ENCODE assay signal across 8 mouse cellular contexts in genomic region chr10:110600352-110600853, GRCm38 (mm10).
DNase-seq lines count a peak whose midpoint lies in the region.

No protein-coding gene starts in this region.

- peak; percentile 6 to 20 for DNase-seq in adrenal gland, adult (ENCODE audit: inconsistent age in 2 of 2, low spot score in 1 of 2)
- no peak for DNase-seq in adrenal gland, postnatal 10 days
- peak; percentile 77 for DNase-seq in right cerebral cortex, adult 18-20 months
- DNase-seq in right cerebral cortex, postnatal 14 days, result no peak
- peak; percentile 53 to 72 for DNase-seq in layer of hippocampus, adult 18-20 months (ENCODE audit: low spot score in 2 of 2)
- peak; percentile 35 for DNase-seq in right cerebral cortex, postnatal 25 days
- DNase-seq in adipocyte (ENCODE audit: low spot score), result no peak
- no peak for DNase-seq in Muller cell, postnatal 12 days (ENCODE audit: inconsistent ontology term)

Comparison
In these comparisons a context has a peak if more than half of its experiments do, and no peak if none do; other contexts are left out.
1. DNase-seq: peak in adrenal gland, adult (2 of 2), right cerebral cortex, adult 18-20 months (single experiment), layer of hippocampus, adult 18-20 months (2 of 2) and right cerebral cortex, postnatal 25 days (single experiment); none in adrenal gland, postnatal 10 days (single experiment), right cerebral cortex, postnatal 14 days (single experiment), adipocyte (single experiment) and Muller cell, postnatal 12 days (single experiment).